Mouse (Mus musculus) CD4-positive helper T cell, adult 2 months (primary cell): ENCODE measurements around the gene Irgm2.

Experiments
- DNase-seq: peaks from one replicate; pipeline ENCODE4 v3.0.0-alpha.2; 2012; ENCODE audit warnings: low read depth, missing footprints, low spot score

Gene Irgm2

GRCm38 (mm10) chr11:58260156-58260555, 60.7 kb downstream of the Irgm2 start:
- DNase-seq, result no peak

- DNase-seq, result no peak
Observed at GRCm38 (mm10) chr11:58261826-58262225, 62.4 kb downstream of the Irgm2 start.

GRCm38 (mm10) chr11:58262336-58262735, 62.9 kb downstream of the Irgm2 start:
- no peak for DNase-seq

GRCm38 (mm10) chr11:58263516-58263915, 64.1 kb downstream of the Irgm2 start:
- DNase-seq, result no peak

GRCm38 (mm10) chr11:58264546-58264945, 65.1 kb downstream of the Irgm2 start:
- no peak for DNase-seq

GRCm38 (mm10) chr11:58268285-58268684, 68.9 kb downstream of the Irgm2 start:
- DNase-seq, result no peak
